Mouse (Mus musculus): ENCODE data around the gene Accs.

Gene Accs

GRCm38 (mm10) chr2:93851303-93851702, 1.6 kb upstream of the Accs start:
- no peak for DNase-seq

GRCm38 (mm10) chr2:93850317-93850944, 688 bp upstream of the Accs start:
- DNase-seq, result peak; percentile 21 to 26

- no peak for DNase-seq
These were observed 8.4 kb downstream of the Accs start for GRCm38 (mm10) chr2:93841349-93841748.

GRCm38 (mm10) chr2:93840109-93840508, 9.6 kb downstream of the Accs start:
- no peak for DNase-seq

GRCm38 (mm10) chr2:93838931-93839330, 10.8 kb downstream of the Accs start:
- no peak for DNase-seq

- no peak for DNase-seq
These were observed 13.4 kb downstream of the Accs start for GRCm38 (mm10) chr2:93836232-93836785.

GRCm38 (mm10) chr2:93835596-93835995, 14.1 kb downstream of the Accs start:
- no peak for DNase-seq

- peak; percentile 76 to 82 for DNase-seq
These were observed 26.2 kb downstream of the Accs start for GRCm38 (mm10) chr2:93823519-93823918.

- peak; percentile 94 to 95 for DNase-seq
These were observed 27.5 kb downstream of the Accs start, which contains the start of gene Ext2 for GRCm38 (mm10) chr2:93822045-93822749. Gene Ext2, minus strand, starts transcription at chr2:93822568.

GRCm38 (mm10) chr2:93817791-93818190, 32.0 kb downstream of the Accs start:
- no peak for DNase-seq

GRCm38 (mm10) chr2:93813343-93813742, 36.4 kb downstream of the Accs start:
- no peak for DNase-seq

- peak; percentile 75 to 78 for DNase-seq
These were observed 37.9 kb downstream of the Accs start for GRCm38 (mm10) chr2:93811812-93812211.

GRCm38 (mm10) chr2:93809931-93810330, 39.8 kb downstream of the Accs start:
- peak; percentile 36 to 44 for DNase-seq

- no peak for DNase-seq
These were observed 41.7 kb downstream of the Accs start for GRCm38 (mm10) chr2:93808071-93808470.

GRCm38 (mm10) chr2:93807440-93807839, 42.3 kb downstream of the Accs start:
- DNase-seq, result no peak

- no peak for DNase-seq
These were observed 43.1 kb downstream of the Accs start for GRCm38 (mm10) chr2:93806487-93807201.

GRCm38 (mm10) chr2:93805523-93805922, 44.2 kb downstream of the Accs start:
- DNase-seq, result no peak

GRCm38 (mm10) chr2:93805066-93805465, 44.7 kb downstream of the Accs start:
- DNase-seq, result no peak

- DNase-seq, result no peak
These were observed 46.8 kb downstream of the Accs start for GRCm38 (mm10) chr2:93802947-93803346.

GRCm38 (mm10) chr2:93801097-93801496, 48.6 kb downstream of the Accs start:
- DNase-seq, result no peak

- no peak for DNase-seq
These were observed 52.5 kb downstream of the Accs start for GRCm38 (mm10) chr2:93797162-93797795.

GRCm38 (mm10) chr2:93794375-93794774, 55.4 kb downstream of the Accs start:
- no peak for DNase-seq
